Mouse (Mus musculus) thymus, adult 2 months (tissue): ENCODE measurements around the gene Gm29609.

Experiments
- CTCF ChIP-seq: fragments of 200-500 bp; IDR thresholded peaks from 2 replicates; pipeline ENCODE4 v1.5.1; 2012; ENCODE audit warnings: mild to moderate bottlenecking, control low read depth, low read length, moderate library complexity, borderline replicate concordance; ENCODE audit not compliant: control insufficient read depth, poor library complexity, insufficient read depth; ENCODE audit errors: extremely low read depth
- POLR2A ChIP-seq: fragments of 200-500 bp; IDR thresholded peaks from 2 replicates; pipeline ENCODE4 v1.6.1; 2012; ENCODE audit warnings: mild to moderate bottlenecking, low read length, control low read depth, moderate library complexity; ENCODE audit not compliant: control insufficient read depth, poor library complexity, insufficient read depth; ENCODE audit errors: extremely low read depth

DNA sequence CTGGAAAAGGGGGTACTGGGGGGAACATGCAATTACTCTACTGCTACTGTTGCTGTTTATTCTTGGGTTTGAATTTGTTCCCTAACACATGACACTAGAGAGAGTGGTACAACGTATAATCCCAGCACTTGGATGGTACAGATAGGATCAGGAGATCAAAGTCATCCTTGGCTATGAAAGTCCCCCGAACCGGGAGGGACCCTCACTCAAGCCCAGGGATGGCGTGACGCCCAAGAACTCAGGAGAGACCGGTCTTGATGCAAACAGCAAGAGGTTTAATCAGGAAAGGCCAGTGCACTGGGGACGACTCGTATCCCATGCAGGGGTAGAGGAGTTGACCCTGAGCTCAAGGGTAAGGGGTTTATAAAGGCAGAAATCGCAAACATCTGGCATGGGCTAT lies 43.0 kb upstream of the Gm29609 start:
- TF ChIP-seq POLR2A: no peak
- TF ChIP-seq CTCF: no peak
